Mouse (Mus musculus) monocyte, adult 5-6 weeks (primary cell): Measurements from ENCODE around the gene Vmn1r122. TPM values are rescaled to one million over a fixed set of nuclear protein-coding genes. Genes with fewer than 3 reads are reported as not detected.
"Not testable (repeated sequence)": the region's sequence is repeated elsewhere in the genome, so short reads cannot be mapped to it uniquely, and the experiment has no call there.

ENCODE experiments used
- ATAC-seq: fragments of 153-309, 156-312 bp; replicated peaks from 2 replicates; pipeline ENCODE4 v1.8.0; 2017; ENCODE audit warnings: mild to moderate bottlenecking; ENCODE audit not compliant: low TSS enrichment, insufficient number of reproducible peaks, severe bottlenecking, poor library complexity, low FRiP score
- total RNA-seq: library from RNA; stranded (forward); fragments of 200-1000, 200-491, 200-594 nt; gene quantifications from 3 replicates; pipeline ENCODE4 v1.2.3, GENCODE M21; 2017

Vmn1r122 gene
- not detected in 3 replicates for total RNA-seq

DNA sequence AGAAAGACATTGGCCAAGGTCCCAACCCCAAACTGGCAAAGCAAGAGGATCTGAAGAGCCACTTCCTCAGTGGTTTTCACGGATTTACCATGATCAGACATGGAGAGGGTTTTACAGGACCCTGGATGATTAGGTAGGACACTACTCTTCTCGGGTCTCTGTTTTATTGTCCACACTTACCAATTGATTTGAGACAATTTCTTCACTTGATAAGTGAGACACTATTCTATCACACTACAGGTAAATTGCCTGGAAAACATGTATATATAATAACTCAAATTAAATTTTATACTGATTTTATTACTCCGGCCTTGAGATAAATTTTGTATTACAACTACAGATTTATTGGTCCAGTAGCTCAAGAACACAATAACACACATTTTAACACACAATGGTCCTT is at the start of gene Vmn1r122:
Gene Vmn1r122 (minus strand): TSS at position 101 of the 400 bp plus-strand sequence.
- ATAC-seq, result not testable (repeated sequence)

GRCm38 (mm10) chr7:21161885-21162284 is 28.0 kb upstream of the Vmn1r122 start, which contains the start of gene Vmn1r123:
TSS of gene Vmn1r123 (plus strand) at chr7:21162185.
- ATAC-seq, result not testable (repeated sequence)

DNA sequence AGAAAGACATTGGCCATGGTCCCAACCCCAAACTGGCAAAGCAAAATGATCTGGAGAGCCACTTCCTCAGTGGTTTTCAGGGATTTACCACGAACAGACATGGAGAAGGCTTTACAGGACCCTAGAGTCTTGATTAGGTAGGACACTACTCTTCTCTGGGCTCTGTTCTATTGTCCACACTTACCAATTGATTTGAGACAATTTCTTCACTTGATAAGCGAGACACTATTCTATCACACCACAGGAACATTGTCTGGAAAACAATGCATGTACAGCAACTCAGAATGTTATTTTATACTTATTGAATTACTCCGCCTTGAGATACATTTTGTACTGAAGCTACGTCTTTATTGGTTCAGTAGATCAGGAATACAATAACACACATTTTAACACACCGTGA is 35.5 kb downstream of the Vmn1r122 start, which contains the start of gene Vmn1r121:
Gene Vmn1r121 (minus strand): TSS at position 101 of the 400 bp plus-strand sequence.
- not testable (repeated sequence) for ATAC-seq

Other genes with a start within 250 kb of the Vmn1r122 start
- gene Vmn1r118, start 221.8 kb downstream of the Vmn1r122 start, total RNA-seq, result not detected in 3 replicates
- gene Vmn1r119, start 121.7 kb downstream of the Vmn1r122 start, total RNA-seq, result not detected in 3 replicates
- not detected in 3 replicates for gene Vmn1r120, start 80.3 kb downstream of the Vmn1r122 start, total RNA-seq
- not detected in 3 replicates for gene Vmn1r121, start 35.6 kb downstream of the Vmn1r122 start, total RNA-seq
- gene Vmn1r123, start 28.1 kb upstream of the Vmn1r122 start, total RNA-seq, result not detected in 3 replicates
- gene Gm5157, start 56.3 kb upstream of the Vmn1r122 start, total RNA-seq, result not detected in 3 replicates
- gene Vmn1r124, start 126.5 kb upstream of the Vmn1r122 start, total RNA-seq, result not detected in 3 replicates
- gene Vmn1r125, start 138.1 kb upstream of the Vmn1r122 start, total RNA-seq, result not detected in 3 replicates
- gene Vmn1r126, start 167.3 kb upstream of the Vmn1r122 start, total RNA-seq, result not detected in 3 replicates
- not detected in 3 replicates for gene Vmn1r127, start 185.7 kb upstream of the Vmn1r122 start, total RNA-seq
- not detected in 3 replicates for gene Vmn1r128, start 215.2 kb upstream of the Vmn1r122 start, total RNA-seq
- gene Vmn1r129, start 227.2 kb upstream of the Vmn1r122 start, total RNA-seq, result not detected in 3 replicates